Mouse (Mus musculus): ENCODE data around the gene Trp53bp1. TPM values are rescaled to one million over a fixed set of nuclear protein-coding genes. Genes with fewer than 3 reads are reported as not detected.

Trp53bp1 gene
- 10 to 100 TPM; 66.8 to 67.9 TPM for total RNA-seq (2021)

- peak; percentile 96 for DNase-seq
Observed at GRCm38 (mm10) chr2:121271236-121271927, at the start of gene Trp53bp1. Gene Trp53bp1 (minus strand): TSS chr2:121271407.

GRCm38 (mm10) chr2:121316278-121316677 is 45.1 kb upstream of the Trp53bp1 start:
- DNase-seq = no peak

- peak; percentile 55 for DNase-seq
Observed at GRCm38 (mm10) chr2:121308997-121309416, 37.8 kb upstream of the Trp53bp1 start.

GRCm38 (mm10) chr2:121300036-121300435 is 28.8 kb upstream of the Trp53bp1 start:
- DNase-seq = no peak

- DNase-seq = no peak
Observed at GRCm38 (mm10) chr2:121299471-121299870, 28.3 kb upstream of the Trp53bp1 start.

- no peak for DNase-seq
Observed at GRCm38 (mm10) chr2:121298131-121298530, 26.9 kb upstream of the Trp53bp1 start.

- no peak for DNase-seq
Observed at GRCm38 (mm10) chr2:121297701-121298100, 26.5 kb upstream of the Trp53bp1 start.

- no peak for DNase-seq
Observed at GRCm38 (mm10) chr2:121296754-121297231, 25.6 kb upstream of the Trp53bp1 start.

- DNase-seq = peak; percentile 27
Observed at GRCm38 (mm10) chr2:121295608-121296571, 24.7 kb upstream of the Trp53bp1 start.

GRCm38 (mm10) chr2:121294753-121295607 is 23.8 kb upstream of the Trp53bp1 start:
- DNase-seq = peak; percentile 68

GRCm38 (mm10) chr2:121294182-121294581 is 23.0 kb upstream of the Trp53bp1 start:
- peak; percentile 77 for DNase-seq

GRCm38 (mm10) chr2:121292316-121293013 is 21.3 kb upstream of the Trp53bp1 start:
- DNase-seq = no peak

GRCm38 (mm10) chr2:121289730-121290540 is 18.7 kb upstream of the Trp53bp1 start:
- DNase-seq = no peak

- peak; percentile 92 for DNase-seq
Observed at GRCm38 (mm10) chr2:121288901-121289729, 17.9 kb upstream of the Trp53bp1 start, which contains the start of gene Map1a. Gene Map1a (plus strand): TSS chr2:121289600.

- DNase-seq = no peak
Observed at GRCm38 (mm10) chr2:121287850-121288249, 16.6 kb upstream of the Trp53bp1 start.

- no peak for DNase-seq
Observed at GRCm38 (mm10) chr2:121271928-121272516, 815 bp upstream of the Trp53bp1 start.

- DNase-seq = no peak
Observed at GRCm38 (mm10) chr2:121270521-121271235, 529 bp downstream of the Trp53bp1 start.

- DNase-seq = no peak
Observed at GRCm38 (mm10) chr2:121268446-121268845, 2.8 kb downstream of the Trp53bp1 start.

Data from heart, postnatal 4 days (tissue).